Mouse (Mus musculus): ENCODE measurements around the gene Stk39. TPM values are rescaled to one million over a fixed set of nuclear protein-coding genes. Genes with fewer than 3 reads are reported as not detected.
A peak's percentile ranks its signal among the peaks of the same experiment; 100 is the strongest.

Gene Stk39
- polyA plus RNA-seq, 1 experiment from 2014 or later: 45.1 TPM

DNA sequence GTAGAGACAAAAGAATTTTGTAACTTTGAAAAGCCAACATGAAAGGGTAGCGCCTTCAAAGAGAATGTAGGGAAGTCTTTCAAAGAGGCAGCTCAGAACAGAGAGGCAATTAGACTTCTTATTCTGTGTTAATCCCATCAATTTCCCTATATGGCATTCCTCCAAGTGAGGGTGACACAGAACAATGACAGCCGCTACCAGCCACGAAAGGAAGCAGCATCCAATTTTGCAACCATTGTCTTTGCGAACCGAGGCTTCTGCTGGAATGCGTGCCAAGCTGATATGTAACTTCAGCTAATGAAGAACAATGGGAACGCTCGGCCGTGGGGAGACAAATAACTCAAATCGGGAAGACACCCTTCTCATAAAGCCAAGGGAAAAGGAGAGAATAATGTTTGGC lies 151.4 kb downstream of the Stk39 start:
- no peak overlapping the region for H3K27ac ChIP-seq (ENCODE audit: low read depth, low read length)

GRCm38 (mm10) chr2:68318452-68318851 lies 153.6 kb downstream of the Stk39 start:
- Histone ChIP-seq H3K27me3 (ENCODE audit: control insufficient read depth, insufficient read depth, low read length) (no peaks in the 10 kb centered on the region), H3K4me2 (ENCODE audit: low read depth, low read length, severe bottlenecking) (no peak overlapping the region), H3K27ac (ENCODE audit: low read depth, low read length) (no peak overlapping the region), H3K9me3 (ENCODE audit: control insufficient read depth, low read length) (no peaks in the 10 kb centered on the region), H3K4me1 (replicated peaks; ENCODE audit: control insufficient read depth, insufficient read depth, low read length) (peaks cover 18% of the 10 kb centered on the region; the same call in 1 of the 2 replicates), H3K36me3 (ENCODE audit: control insufficient read depth, insufficient read depth, low read length) (peaks cover 2% of the 10 kb centered on the region; the same call in 1 of the 2 replicates), H3K9ac (ENCODE audit: low read length) (no peak overlapping the region), H3K4me3 (ENCODE audit: low read depth, low read length) (no peak overlapping the region)
- DNase-seq (ENCODE audit: low spot score) (no peak), ATAC-seq (replicated peaks; ENCODE audit: low FRiP score) (peak; percentile 78)
- 42% methylated on average over 5 of the region's 5 CpGs for WGBS

More for the DNA sequence above, 151.4 kb downstream of the Stk39 start:
- DNase-seq (ENCODE audit: low spot score) (no peak), ATAC-seq (replicated peaks; ENCODE audit: low FRiP score) (peak; percentile 70)
- Histone ChIP-seq H3K4me3 (ENCODE audit: low read depth, low read length) (no peak overlapping the region), H3K36me3 (ENCODE audit: control insufficient read depth, insufficient read depth, low read length) (no peaks in the 10 kb centered on the region), H3K9ac (ENCODE audit: low read length) (no peak overlapping the region), H3K9me3 (ENCODE audit: control insufficient read depth, low read length) (no peaks in the 10 kb centered on the region), H3K4me2 (ENCODE audit: low read depth, low read length, severe bottlenecking) (no peak overlapping the region), H3K4me1 (replicated peaks; ENCODE audit: control insufficient read depth, insufficient read depth, low read length) (peaks cover 18% of the 10 kb centered on the region; the same call in 1 of the 2 replicates), H3K27me3 (ENCODE audit: control insufficient read depth, insufficient read depth, low read length) (no peaks in the 10 kb centered on the region)
- 14% methylated on average over 10 of the region's 10 CpGs for WGBS

DNA sequence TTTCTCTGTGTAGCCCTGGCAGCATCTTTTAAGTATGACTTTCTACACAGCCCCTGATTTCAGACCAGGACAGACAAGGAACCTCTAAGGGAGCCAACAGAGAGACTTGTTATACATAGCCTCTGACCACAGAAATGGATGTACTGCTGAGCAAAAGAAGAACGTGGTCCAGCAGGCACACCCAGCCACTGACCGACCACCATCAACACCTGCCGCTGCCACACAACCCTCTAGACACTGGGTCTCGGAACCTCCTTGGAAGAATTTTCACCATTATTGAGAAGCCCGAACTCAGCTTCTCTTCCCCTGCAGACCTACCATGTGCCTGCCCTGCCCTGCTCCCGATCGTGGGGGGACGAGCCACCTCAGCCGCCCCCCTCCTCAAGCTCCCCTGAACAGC lies 154.2 kb downstream of the Stk39 start:
- Histone ChIP-seq H3K4me2 (ENCODE audit: low read depth, low read length, severe bottlenecking) (no peak overlapping the region), H3K4me1 (replicated peaks; ENCODE audit: control insufficient read depth, insufficient read depth, low read length) (peaks cover 18% of the 10 kb centered on the region; the same call in 1 of the 2 replicates)
- WGBS: 84% methylated on average over 9 of the region's 9 CpGs

GRCm38 (mm10) chr2:68317452-68317851 lies 154.6 kb downstream of the Stk39 start:
- H3K27me3 ChIP-seq (ENCODE audit: control insufficient read depth, insufficient read depth, low read length): no peaks in the 10 kb centered on the region
- peaks cover 2% of the 10 kb centered on the region; the same call in 1 of the 2 replicates for H3K36me3 ChIP-seq (ENCODE audit: control insufficient read depth, insufficient read depth, low read length)
- ATAC-seq (replicated peaks; ENCODE audit: low FRiP score): no peak
- H3K27ac ChIP-seq (ENCODE audit: low read depth, low read length): no peak overlapping the region
- no peak for DNase-seq (ENCODE audit: low spot score)
- no peak overlapping the region for H3K4me2 ChIP-seq (ENCODE audit: low read depth, low read length, severe bottlenecking)
- no peak overlapping the region for H3K4me3 ChIP-seq (ENCODE audit: low read depth, low read length)
- H3K4me1 ChIP-seq (replicated peaks; ENCODE audit: control insufficient read depth, insufficient read depth, low read length): peaks cover 18% of the 10 kb centered on the region; the same call in 1 of the 2 replicates
- 77% methylated on average over 2 of the region's 2 CpGs for WGBS
- H3K9me3 ChIP-seq (ENCODE audit: control insufficient read depth, low read length): no peaks in the 10 kb centered on the region
- H3K9ac ChIP-seq (ENCODE audit: low read length): no peak overlapping the region

More for the DNA sequence above, 154.2 kb downstream of the Stk39 start:
- no peak for ATAC-seq (replicated peaks; ENCODE audit: low FRiP score)
- no peaks in the 10 kb centered on the region for H3K9me3 ChIP-seq (ENCODE audit: control insufficient read depth, low read length)
- no peak for DNase-seq (ENCODE audit: low spot score)
- no peak overlapping the region for H3K27ac ChIP-seq (ENCODE audit: low read depth, low read length)
- no peak overlapping the region for H3K9ac ChIP-seq (ENCODE audit: low read length)
- H3K27me3 ChIP-seq (ENCODE audit: control insufficient read depth, insufficient read depth, low read length): no peaks in the 10 kb centered on the region
- H3K4me3 ChIP-seq (ENCODE audit: low read depth, low read length): no peak overlapping the region
- peaks cover 2% of the 10 kb centered on the region; the same call in 1 of the 2 replicates for H3K36me3 ChIP-seq (ENCODE audit: control insufficient read depth, insufficient read depth, low read length)

DNA sequence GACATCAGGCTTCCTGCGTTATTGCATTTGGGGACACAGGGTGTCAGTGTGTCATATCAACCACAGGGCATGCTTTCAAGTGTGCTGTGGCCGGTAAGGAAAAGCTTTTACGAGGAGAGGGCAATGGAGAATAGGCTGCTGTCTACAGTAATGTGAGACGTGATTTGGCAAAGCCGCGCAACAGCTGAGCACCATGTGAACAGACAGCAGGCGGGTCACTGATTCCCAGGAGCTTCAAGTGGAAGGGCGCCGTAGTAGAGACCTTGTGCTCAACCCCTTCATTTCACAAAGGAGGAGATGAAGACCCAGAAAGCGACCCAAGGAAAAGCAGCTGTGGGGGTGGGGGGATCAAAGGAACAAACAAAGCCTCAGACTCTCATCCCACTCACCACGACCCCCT lies 156.8 kb downstream of the Stk39 start:
- 86% methylated on average over 11 of the region's 11 CpGs for WGBS
- ATAC-seq (replicated peaks; ENCODE audit: low FRiP score): no peak; the same call in 1 of the 2 replicates
- DNase-seq (ENCODE audit: low spot score): no peak
- H3K36me3 ChIP-seq (ENCODE audit: control insufficient read depth, insufficient read depth, low read length): peaks cover 2% of the 10 kb centered on the region; the same call in 1 of the 2 replicates
- no peak overlapping the region for H3K9ac ChIP-seq (ENCODE audit: low read length)
- no peaks in the 10 kb centered on the region for H3K9me3 ChIP-seq (ENCODE audit: control insufficient read depth, low read length)
- no peak overlapping the region for H3K4me2 ChIP-seq (ENCODE audit: low read depth, low read length, severe bottlenecking)
- peaks cover 8% of the 10 kb centered on the region; the same call in 1 of the 2 replicates for H3K4me1 ChIP-seq (replicated peaks; ENCODE audit: control insufficient read depth, insufficient read depth, low read length)
- H3K27ac ChIP-seq (ENCODE audit: low read depth, low read length): no peak overlapping the region
- H3K27me3 ChIP-seq (ENCODE audit: control insufficient read depth, insufficient read depth, low read length): no peaks in the 10 kb centered on the region
- H3K4me3 ChIP-seq (ENCODE audit: low read depth, low read length): no peak overlapping the region

- Histone ChIP-seq H3K27me3 (ENCODE audit: control insufficient read depth, insufficient read depth, low read length) (no peaks in the 10 kb centered on the region), H3K4me2 (ENCODE audit: low read depth, low read length, severe bottlenecking) (no peak overlapping the region), H3K4me1 (replicated peaks; ENCODE audit: control insufficient read depth, insufficient read depth, low read length) (no peaks in the 10 kb centered on the region), H3K36me3 (ENCODE audit: control insufficient read depth, insufficient read depth, low read length) (peaks cover 2% of the 10 kb centered on the region; the same call in 1 of the 2 replicates), H3K4me3 (ENCODE audit: low read depth, low read length) (no peak overlapping the region), H3K27ac (ENCODE audit: low read depth, low read length) (no peak overlapping the region), H3K9me3 (ENCODE audit: control insufficient read depth, low read length) (no peaks in the 10 kb centered on the region), H3K9ac (ENCODE audit: low read length) (no peak overlapping the region)
- no peak for DNase-seq (ENCODE audit: low spot score)
- ATAC-seq (replicated peaks; ENCODE audit: low FRiP score): 0 out of 2 replicates have a peak, but pooled peaks have one; percentile 21
- WGBS: 91% methylated on average over 3 of the region's 3 CpGs
Observed at GRCm38 (mm10) chr2:68310121-68310520, 161.9 kb downstream of the Stk39 start.

- WGBS: 58% methylated on average over 4 of the region's 4 CpGs
- no peak for ATAC-seq (replicated peaks; ENCODE audit: low FRiP score)
Observed at GRCm38 (mm10) chr2:68306519-68306918, 165.5 kb downstream of the Stk39 start.

GRCm38 (mm10) chr2:68304771-68305460 lies 167.2 kb downstream of the Stk39 start:
- 91% methylated on average over 6 of the region's 6 CpGs for WGBS
- Histone ChIP-seq H3K9me3 (ENCODE audit: control insufficient read depth, low read length) (no peaks in the 10 kb centered on the region), H3K27me3 (ENCODE audit: control insufficient read depth, insufficient read depth, low read length) (no peaks in the 10 kb centered on the region), H3K4me2 (ENCODE audit: low read depth, low read length, severe bottlenecking) (no peak overlapping the region), H3K4me1 (replicated peaks; ENCODE audit: control insufficient read depth, insufficient read depth, low read length) (peaks cover 1% of the 10 kb centered on the region; the same call in 1 of the 2 replicates), H3K27ac (ENCODE audit: low read depth, low read length) (no peak overlapping the region), H3K4me3 (ENCODE audit: low read depth, low read length) (no peak overlapping the region), H3K9ac (ENCODE audit: low read length) (no peak overlapping the region), H3K36me3 (ENCODE audit: control insufficient read depth, insufficient read depth, low read length) (no peaks in the 10 kb centered on the region)
- no peak for DNase-seq (ENCODE audit: low spot score)
- ATAC-seq (replicated peaks; ENCODE audit: low FRiP score): no peak

More at GRCm38 (mm10) chr2:68306519-68306918, 165.5 kb downstream of the Stk39 start:
- Histone ChIP-seq H3K27ac (ENCODE audit: low read depth, low read length) (no peak overlapping the region), H3K4me3 (ENCODE audit: low read depth, low read length) (no peak overlapping the region), H3K4me2 (ENCODE audit: low read depth, low read length, severe bottlenecking) (no peak overlapping the region), H3K36me3 (ENCODE audit: control insufficient read depth, insufficient read depth, low read length) (no peaks in the 10 kb centered on the region), H3K9ac (ENCODE audit: low read length) (no peak overlapping the region), H3K27me3 (ENCODE audit: control insufficient read depth, insufficient read depth, low read length) (no peaks in the 10 kb centered on the region), H3K9me3 (ENCODE audit: control insufficient read depth, low read length) (no peaks in the 10 kb centered on the region), H3K4me1 (replicated peaks; ENCODE audit: control insufficient read depth, insufficient read depth, low read length) (peaks cover 1% of the 10 kb centered on the region; the same call in 1 of the 2 replicates)
- DNase-seq (ENCODE audit: low spot score): no peak

Measured in forebrain, embryonic 11.5 days (tissue).